Mouse (Mus musculus): ENCODE measurements around the gene Vmn2r32. TPM values are rescaled to one million over a fixed set of nuclear protein-coding genes. Genes with fewer than 3 reads are reported as not detected.

Vmn2r32 gene
- not detected for polyA plus RNA-seq (2014; fragmentation: Illumina TruSeq; extraction: RNeasy Lipid Tissue Mini Kit (QIAGEN cat#74804); ENCODE audit: low read depth, low replicate concordance)

DNA sequence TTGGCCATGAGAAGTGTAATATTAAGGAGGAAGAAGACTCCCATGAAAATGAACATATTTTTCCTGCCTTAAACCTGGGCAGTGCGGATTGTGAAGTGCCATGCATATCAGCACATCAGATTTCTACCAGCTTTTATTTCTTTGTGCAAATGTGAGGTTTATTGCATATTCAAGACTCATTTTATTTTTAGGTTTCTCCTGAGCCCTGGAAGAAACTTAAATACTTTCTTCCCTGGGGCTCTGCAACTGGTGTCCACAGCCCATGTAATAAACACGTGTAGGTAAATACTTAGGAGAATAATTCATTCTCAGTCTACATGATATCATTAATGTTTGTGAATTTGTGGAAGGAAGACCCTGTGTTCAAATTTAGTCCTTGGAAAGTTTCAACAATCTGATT lies at the start of gene Vmn2r32:
Vmn2r32 (minus strand) TSS at position 101 of the 400 bp plus-strand sequence.

Other genes starting within 250 kb of the Vmn2r32 start
- gene Vmn2r29, start 232.7 kb downstream of the Vmn2r32 start, polyA plus RNA-seq (2014; fragmentation: Illumina TruSeq; extraction: RNeasy Lipid Tissue Mini Kit (QIAGEN cat#74804); ENCODE audit: low read depth, low replicate concordance) = 1.7 TPM
- 2.3 TPM for gene Gm45844, start 201.7 kb downstream of the Vmn2r32 start, polyA plus RNA-seq (2014; fragmentation: Illumina TruSeq; extraction: RNeasy Lipid Tissue Mini Kit (QIAGEN cat#74804); ENCODE audit: low read depth, low replicate concordance)
- 41.3 TPM for gene Clcn4, start 179.2 kb downstream of the Vmn2r32 start, polyA plus RNA-seq (2014; fragmentation: Illumina TruSeq; extraction: RNeasy Lipid Tissue Mini Kit (QIAGEN cat#74804); ENCODE audit: low read depth, low replicate concordance)
- gene Vmn2r30, start 142.4 kb downstream of the Vmn2r32 start, polyA plus RNA-seq (2014; fragmentation: Illumina TruSeq; extraction: RNeasy Lipid Tissue Mini Kit (QIAGEN cat#74804); ENCODE audit: low read depth, low replicate concordance) = not detected
- gene Gm45783, start 105.4 kb downstream of the Vmn2r32 start, polyA plus RNA-seq (2014; fragmentation: Illumina TruSeq; extraction: RNeasy Lipid Tissue Mini Kit (QIAGEN cat#74804); ENCODE audit: low read depth, low replicate concordance) = not detected
- not detected for gene Vmn2r31, start 80.3 kb downstream of the Vmn2r32 start, polyA plus RNA-seq (2014; fragmentation: Illumina TruSeq; extraction: RNeasy Lipid Tissue Mini Kit (QIAGEN cat#74804); ENCODE audit: low read depth, low replicate concordance)
- gene Vmn2r33, start 86.8 kb upstream of the Vmn2r32 start, polyA plus RNA-seq (2014; fragmentation: Illumina TruSeq; extraction: RNeasy Lipid Tissue Mini Kit (QIAGEN cat#74804); ENCODE audit: low read depth, low replicate concordance) = not detected
- gene Vmn2r34, start 209.5 kb upstream of the Vmn2r32 start, polyA plus RNA-seq (2014; fragmentation: Illumina TruSeq; extraction: RNeasy Lipid Tissue Mini Kit (QIAGEN cat#74804); ENCODE audit: low read depth, low replicate concordance) = not detected